Mouse (Mus musculus): ENCODE measurements around the gene Cdc123. TPM values are rescaled to one million over a fixed set of nuclear protein-coding genes. Genes with fewer than 3 reads are reported as not detected.

The Cdc123 gene
- polyA plus RNA-seq (2012; ENCODE audit: low replicate concordance): 12.3 and 64.7 TPM in 2 replicates

DNA sequence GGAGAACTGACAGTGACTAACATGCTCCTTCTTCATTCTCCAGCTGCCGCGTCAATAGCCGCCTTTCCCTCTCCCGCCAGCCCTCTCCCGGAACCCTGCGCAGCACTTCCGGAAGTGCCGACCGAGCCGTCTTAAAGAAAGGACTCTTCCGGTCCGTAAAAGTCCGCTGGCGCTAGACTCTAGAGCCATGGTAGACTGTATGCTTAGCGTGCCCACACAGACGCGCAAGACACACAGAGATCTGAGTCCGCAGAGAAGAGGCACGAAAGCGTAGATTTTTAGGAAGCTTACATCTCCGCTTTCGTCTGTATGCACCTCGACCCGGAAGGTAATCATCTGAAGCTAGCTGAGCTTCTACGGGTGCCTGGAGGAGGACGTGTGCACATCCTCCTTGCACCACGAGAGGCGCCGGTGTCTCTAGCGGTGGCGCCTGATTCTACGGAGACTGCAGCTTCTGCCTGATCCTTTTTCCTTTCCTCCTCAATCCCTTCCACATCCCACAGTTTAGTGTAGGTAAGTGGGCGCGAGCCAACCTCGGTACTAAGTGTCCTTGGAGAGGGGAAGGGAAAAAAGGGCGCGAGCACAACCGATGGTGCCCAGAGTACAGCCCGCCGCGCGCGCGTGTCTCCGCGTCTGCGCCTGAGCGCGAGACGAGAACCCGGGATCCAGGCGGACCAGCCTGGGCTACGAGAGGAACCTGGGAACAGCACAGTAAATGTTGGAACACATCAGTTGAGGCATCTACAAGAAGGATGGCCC is at the start of gene Cdc123, which contains the start of gene Nudt5:
Gene Cdc123, minus strand, starts transcription at position 292 of the 759 bp plus-strand sequence.
Gene Nudt5, plus strand, starts transcription at position 147 of the 759 bp plus-strand sequence.

GRCm38 (mm10) chr2:5862834-5863233 is 17.9 kb upstream of the Cdc123 start, which contains the start of gene Gm13199:
TSS of gene Gm13199 (minus strand) at chr2:5862934.

Other genes starting within 250 kb of the Cdc123 start
- gene Camk1d, start 130.6 kb downstream of the Cdc123 start, polyA plus RNA-seq (2012; ENCODE audit: low replicate concordance): 17.7 and 108 TPM in 2 replicates
- 1.6 and 8.1 TPM in 2 replicates for gene Nudt5, start 145 bp downstream of the Cdc123 start, polyA plus RNA-seq (2012; ENCODE audit: low replicate concordance)
- 0.36 TPM in 1 of 2 replicates, not detected in the other for gene Gm13199, start 17.8 kb upstream of the Cdc123 start, polyA plus RNA-seq (2012; ENCODE audit: low replicate concordance)
- gene Sec61a2, start 50.3 kb upstream of the Cdc123 start, polyA plus RNA-seq (2012; ENCODE audit: low replicate concordance): 1.6 and 2.3 TPM in 2 replicates
- 0.17 TPM in 1 of 2 replicates, not detected in the other for gene Dhtkd1, start 97.6 kb upstream of the Cdc123 start, polyA plus RNA-seq (2012; ENCODE audit: low replicate concordance)
- 2.3 and 8.4 TPM in 2 replicates for gene Upf2, start 106.3 kb upstream of the Cdc123 start, polyA plus RNA-seq (2012; ENCODE audit: low replicate concordance)